Mouse (Mus musculus) adrenal gland, postnatal 25 days (tissue): Measurements from ENCODE around the gene Mapkapk5. TPM values are rescaled to one million over a fixed set of nuclear protein-coding genes. Genes with fewer than 3 reads are reported as not detected.
"Not testable (repeated sequence)": the region's sequence is repeated elsewhere in the genome, so short reads cannot be mapped to it uniquely, and the experiment has no call there.

Experiments
- DNase-seq: peaks from one replicate; pipeline ENCODE4 v3.0.0; 2021; ENCODE audit warnings: mixed read lengths
- total RNA-seq: library from RNA; stranded (reverse); gene quantifications from 2 replicates; pipeline ENCODE4 v1.2.3, GENCODE M21; 2021

Gene Mapkapk5
- total RNA-seq, 1 experiment from 2014 or later: 72.2 TPM

- DNase-seq: peak; percentile 90
These were observed 18.8 kb upstream of the Mapkapk5 start for GRCm38 (mm10) chr5:121564468-121564895.

GRCm38 (mm10) chr5:121562436-121562835 is 16.7 kb upstream of the Mapkapk5 start:
- no peak for DNase-seq

GRCm38 (mm10) chr5:121549196-121549595 is 3.5 kb upstream of the Mapkapk5 start:
- no peak for DNase-seq

GRCm38 (mm10) chr5:121547084-121547483 is 1.4 kb upstream of the Mapkapk5 start:
- no peak for DNase-seq

GRCm38 (mm10) chr5:121546530-121546895 is 808 bp upstream of the Mapkapk5 start:
- peak; percentile 47 for DNase-seq

- peak; percentile 50 for DNase-seq
These were observed 554 bp downstream of the Mapkapk5 start, which contains the start of the genes Adam1a and Gm42878 for GRCm38 (mm10) chr5:121544910-121545792. TSS of gene Adam1a (minus strand) at chr5:121545482. TSS of gene Gm42878 (minus strand) at chr5:121545482.

- DNase-seq: no peak
These were observed 2.3 kb downstream of the Mapkapk5 start for GRCm38 (mm10) chr5:121543370-121543769.

GRCm38 (mm10) chr5:121541235-121541634 is 4.5 kb downstream of the Mapkapk5 start:
- no peak for DNase-seq

- no peak for DNase-seq
These were observed 5.6 kb downstream of the Mapkapk5 start for GRCm38 (mm10) chr5:121540066-121540465.

GRCm38 (mm10) chr5:121537588-121537987 is 8.1 kb downstream of the Mapkapk5 start:
- no peak for DNase-seq

- no peak for DNase-seq
These were observed 8.7 kb downstream of the Mapkapk5 start for GRCm38 (mm10) chr5:121536921-121537555.

- DNase-seq: no peak
These were observed 10.6 kb downstream of the Mapkapk5 start for GRCm38 (mm10) chr5:121535116-121535515.

GRCm38 (mm10) chr5:121534521-121534920 is 11.2 kb downstream of the Mapkapk5 start:
- DNase-seq: no peak

- peak; percentile 49 for DNase-seq
These were observed 18.7 kb downstream of the Mapkapk5 start for GRCm38 (mm10) chr5:121526961-121527360.

- DNase-seq: no peak
These were observed 19.2 kb downstream of the Mapkapk5 start for GRCm38 (mm10) chr5:121526526-121526925.

- no peak for DNase-seq
These were observed 19.8 kb downstream of the Mapkapk5 start for GRCm38 (mm10) chr5:121525774-121526450.

GRCm38 (mm10) chr5:121519758-121520157 is 25.9 kb downstream of the Mapkapk5 start:
- not testable (repeated sequence) for DNase-seq

GRCm38 (mm10) chr5:121518983-121519382 is 26.7 kb downstream of the Mapkapk5 start:
- DNase-seq: no peak

- no peak for DNase-seq
These were observed 35.7 kb downstream of the Mapkapk5 start for GRCm38 (mm10) chr5:121510009-121510408.

- no peak for DNase-seq
These were observed 38.9 kb downstream of the Mapkapk5 start for GRCm38 (mm10) chr5:121506846-121507245.

GRCm38 (mm10) chr5:121503231-121503630 is 42.5 kb downstream of the Mapkapk5 start, which contains the start of gene Adam1b:
TSS of gene Adam1b (minus strand) at chr5:121503435.
- no peak for DNase-seq

- not testable (repeated sequence) for DNase-seq
These were observed 44.2 kb downstream of the Mapkapk5 start for GRCm38 (mm10) chr5:121501424-121501996.
